Mouse (Mus musculus) cortical plate, adult 2 months (tissue): Measurements from ENCODE around the gene Antxr2. TPM values are rescaled to one million over a fixed set of nuclear protein-coding genes. Genes with fewer than 3 reads are reported as not detected.

Experiments used
- H3K27ac ChIP-seq: fragments of 200-500 bp; 2 replicates; pipeline ENCODE4 v1.5.1; 2012; ENCODE audit warnings: low read length, control low read depth, inconsistent platforms; ENCODE audit not compliant: insufficient read depth
- H3K4me1 ChIP-seq: fragments of 200-500 bp; 2 replicates; pipeline ENCODE4 v1.6.1; 2011; ENCODE audit warnings: low read length; ENCODE audit not compliant: control insufficient read depth, insufficient read depth
- H3K4me3 ChIP-seq: fragments of 200-500 bp; 2 replicates; pipeline ENCODE4 v1.5.1; 2011; ENCODE audit warnings: mild to moderate bottlenecking, low read length, control low read depth; ENCODE audit not compliant: insufficient read depth
- CTCF ChIP-seq: fragments of 200-500 bp; IDR thresholded peaks from 2 replicates; pipeline ENCODE4 v1.5.1; 2011; ENCODE audit warnings: mild to moderate bottlenecking, control low read depth, low read length; ENCODE audit not compliant: insufficient read depth; ENCODE audit errors: extremely low read depth
- POLR2A ChIP-seq: fragments of 200-500 bp; IDR thresholded peaks from 2 replicates; pipeline ENCODE4 v1.6.1; 2011; ENCODE audit warnings: mild to moderate bottlenecking, low read length, control low read depth; ENCODE audit not compliant: insufficient read depth; ENCODE audit errors: extremely low read depth
- polyA plus RNA-seq: library from polyadenylated mRNA; depleted of rRNA; stranded (reverse); fragments of >200 nt; gene quantifications from 2 replicates; pipeline ENCODE4 v1.2.3, GENCODE M21; 2012

The Antxr2 gene
- polyA plus RNA-seq, 1 experiment: 0.63 TPM

DNA sequence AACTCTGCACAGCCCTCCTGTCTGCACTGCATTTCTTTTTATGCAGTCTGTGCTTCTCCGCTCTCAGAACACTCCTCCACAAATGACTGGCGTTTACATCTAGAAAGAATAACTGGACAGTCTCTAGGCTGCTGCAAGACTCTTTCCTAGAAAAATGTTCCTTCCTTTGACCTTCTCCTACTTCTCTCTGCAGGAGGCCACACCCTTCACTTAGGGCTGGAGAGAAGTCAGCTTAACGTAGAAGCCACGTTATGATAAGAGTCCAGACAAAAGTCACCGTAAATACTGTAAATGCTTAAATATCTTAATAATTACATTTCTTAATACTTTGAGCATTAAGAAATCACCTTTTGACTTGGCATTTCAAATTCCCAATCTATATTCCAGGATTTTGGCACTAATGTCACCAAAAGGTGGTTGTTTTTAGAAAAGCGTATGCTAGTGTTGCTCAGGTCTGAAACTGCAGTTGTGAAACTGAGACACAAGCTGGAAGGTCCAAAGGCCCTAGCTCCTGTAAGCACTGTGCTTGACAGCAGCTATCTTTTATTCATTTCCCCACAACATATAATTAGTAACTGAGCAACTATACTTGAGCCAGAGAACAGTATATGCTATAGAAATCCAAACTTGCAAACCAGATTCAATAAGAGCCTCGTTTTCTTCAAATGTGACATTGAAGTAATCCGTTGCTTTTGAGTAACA is 3.0 kb downstream of the Antxr2 start:
- Histone ChIP-seq H3K4me1 (no peaks in the 10 kb centered on the region; the same call in 1 of the 2 replicates), H3K4me3 (no peak overlapping the region), H3K27ac (no peak overlapping the region)
- no peak for TF ChIP-seq CTCF
- no peak for TF ChIP-seq POLR2A

DNA sequence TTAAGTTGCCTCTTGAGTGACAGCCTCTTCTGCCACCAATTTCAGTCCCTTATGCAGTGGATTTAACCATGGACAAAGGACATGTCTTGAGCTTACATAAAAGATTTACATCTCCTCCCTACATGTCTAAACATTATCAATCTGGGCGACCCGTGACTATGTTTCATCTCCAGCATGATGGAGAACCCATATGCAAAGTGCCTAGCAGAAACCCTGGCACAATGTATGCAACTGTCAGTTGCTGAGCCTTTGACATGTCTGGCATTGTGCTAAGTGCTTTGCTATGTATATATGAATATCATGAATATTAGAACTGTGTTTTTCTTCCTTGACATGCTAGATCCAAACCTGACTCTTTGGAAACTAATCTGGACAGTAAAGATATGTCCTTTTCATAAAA is 4.9 kb downstream of the Antxr2 start:
- Histone ChIP-seq H3K27ac (no peak overlapping the region), H3K4me1 (no peaks in the 10 kb centered on the region; the same call in 1 of the 2 replicates), H3K4me3 (no peak overlapping the region)
- TF ChIP-seq POLR2A (no peak), CTCF (no peak)

- no peak overlapping the region for H3K4me3 ChIP-seq
- H3K4me1 ChIP-seq: no peaks in the 10 kb centered on the region; the same call in 1 of the 2 replicates
- TF ChIP-seq CTCF (no peak), POLR2A (no peak)
- H3K27ac ChIP-seq: no peak overlapping the region
These were observed 6.3 kb downstream of the Antxr2 start for GRCm38 (mm10) chr5:98024545-98024944.

DNA sequence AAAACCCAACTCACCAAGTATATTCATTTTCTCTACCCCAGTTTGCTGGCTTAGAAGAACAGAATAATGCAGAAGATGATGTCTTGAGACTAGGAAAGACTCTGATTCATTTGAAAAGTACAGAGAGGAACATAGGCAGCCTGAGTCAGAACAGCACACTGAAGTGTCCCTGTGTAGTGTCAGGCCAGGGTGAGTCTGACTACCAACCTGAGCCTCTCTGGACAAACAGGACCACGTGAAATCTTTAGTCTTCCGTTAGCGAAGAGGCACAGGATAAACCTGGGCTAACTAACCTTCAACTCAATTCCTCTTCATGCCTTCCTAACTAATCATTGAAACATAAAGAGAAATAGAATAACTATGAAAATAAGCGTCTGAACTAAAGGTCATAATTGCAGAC is 9.3 kb downstream of the Antxr2 start:
- TF ChIP-seq CTCF: no peak
- no peak for TF ChIP-seq POLR2A
- H3K4me3 ChIP-seq: no peak overlapping the region

DNA sequence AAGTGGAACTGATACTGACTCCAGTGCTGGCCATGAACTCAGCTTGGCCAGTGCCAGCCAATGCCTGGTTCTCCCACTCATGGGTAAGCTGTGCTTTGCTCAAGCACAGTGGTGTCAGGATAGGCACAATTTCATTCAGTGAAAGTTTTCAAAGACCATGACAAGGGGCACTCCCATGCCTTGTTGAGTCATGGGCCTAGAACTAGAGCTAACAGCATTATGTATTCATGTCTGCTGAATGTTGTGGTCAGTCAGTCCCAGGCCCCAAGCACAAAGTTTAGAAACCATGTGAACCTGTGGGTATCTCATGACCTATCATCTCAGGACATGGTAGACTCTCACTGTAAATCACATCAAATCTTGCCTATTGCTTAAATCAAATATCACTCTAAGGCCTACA is 10.2 kb downstream of the Antxr2 start:
- Histone ChIP-seq H3K27ac (no peak overlapping the region), H3K4me3 (no peak overlapping the region), H3K4me1 (peaks cover 3% of the 10 kb centered on the region; the same call in 1 of the 2 replicates)
- no peak for TF ChIP-seq CTCF
- no peak for TF ChIP-seq POLR2A

More for the DNA sequence above, 9.3 kb downstream of the Antxr2 start:
- H3K4me1 ChIP-seq: no peaks in the 10 kb centered on the region
- H3K27ac ChIP-seq: no peak overlapping the region

DNA sequence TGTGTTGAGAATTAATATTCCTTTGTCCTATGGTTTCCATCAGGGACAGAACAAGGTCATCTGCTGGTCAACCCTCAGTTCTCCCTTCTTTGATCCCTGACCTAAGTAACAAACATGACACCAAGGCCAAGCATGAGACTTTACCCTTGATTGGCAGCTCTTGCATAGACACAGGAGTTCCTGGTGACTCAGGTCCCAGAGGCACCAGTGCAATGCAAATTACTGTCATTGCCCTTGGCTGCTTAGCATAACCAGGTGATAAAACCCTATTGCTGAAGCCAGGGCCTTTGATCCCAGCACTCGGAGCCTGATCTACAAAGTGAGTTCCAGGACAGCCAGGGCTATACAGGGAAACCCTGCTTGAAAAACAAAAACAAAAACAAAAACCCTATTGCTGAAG is 11.4 kb downstream of the Antxr2 start:
- Histone ChIP-seq H3K27ac (no peak overlapping the region), H3K4me1 (peaks cover 3% of the 10 kb centered on the region; the same call in 1 of the 2 replicates), H3K4me3 (no peak overlapping the region)
- TF ChIP-seq CTCF (no peak), POLR2A (no peak)

GRCm38 (mm10) chr5:98018162-98018561 is 12.7 kb downstream of the Antxr2 start:
- H3K4me1 ChIP-seq: peaks cover 3% of the 10 kb centered on the region; the same call in 1 of the 2 replicates
- no peak overlapping the region for H3K27ac ChIP-seq
- no peak overlapping the region for H3K4me3 ChIP-seq
- TF ChIP-seq CTCF: no peak
- no peak for TF ChIP-seq POLR2A

- TF ChIP-seq CTCF (no peak), POLR2A (no peak)
- peaks cover 3% of the 10 kb centered on the region; the same call in 1 of the 2 replicates for H3K4me1 ChIP-seq
- H3K27ac ChIP-seq: no peak overlapping the region
These were observed 14.3 kb downstream of the Antxr2 start for GRCm38 (mm10) chr5:98016247-98017203.

GRCm38 (mm10) chr5:98005751-98006150 is 25.1 kb downstream of the Antxr2 start:
- Histone ChIP-seq H3K27ac (no peak overlapping the region), H3K4me1 (no peaks in the 10 kb centered on the region), H3K4me3 (no peak overlapping the region)
- TF ChIP-seq POLR2A (no peak), CTCF (no peak)

More at GRCm38 (mm10) chr5:98016247-98017203, 14.3 kb downstream of the Antxr2 start:
- H3K4me3 ChIP-seq: no peak overlapping the region
